Mouse (Mus musculus) ES-Bruce4 (cell line): Measurements from ENCODE around the gene Cisd3. TPM values are rescaled to one million over a fixed set of nuclear protein-coding genes. Genes with fewer than 3 reads are reported as not detected.
A peak's percentile ranks its signal among the peaks of the same experiment; 100 is the strongest.

Source experiments
- H3K27ac ChIP-seq: 2 replicates; pipeline ENCODE4 v1.5.1; 2012; ENCODE audit warnings: low read length, inconsistent platforms; ENCODE audit not compliant: insufficient read depth
- H3K27me3 ChIP-seq: 2 replicates; pipeline ENCODE4 v1.6.1; 2012; ENCODE audit warnings: mild to moderate bottlenecking, low read length, inconsistent platforms; ENCODE audit not compliant: control insufficient read depth, poor library complexity, insufficient read depth, severe bottlenecking
- H3K36me3 ChIP-seq: 2 replicates; pipeline ENCODE4 v1.6.1; 2012; ENCODE audit warnings: inconsistent platforms, mild to moderate bottlenecking, low read length, moderate library complexity; ENCODE audit not compliant: control insufficient read depth, poor library complexity, insufficient read depth, severe bottlenecking
- H3K4me1 ChIP-seq: one replicate; pipeline ENCODE4 v1.8.1; 2011; ENCODE audit warnings: low read length; ENCODE audit not compliant: control insufficient read depth, insufficient read depth
- H3K4me3 ChIP-seq: 2 replicates; pipeline ENCODE4 v1.5.1; 2011; ENCODE audit warnings: low read depth, mild to moderate bottlenecking, low read length
- H3K9ac ChIP-seq: 2 replicates; pipeline ENCODE4 v1.6.1; 2012; ENCODE audit warnings: low read depth, mild to moderate bottlenecking, inconsistent platforms; ENCODE audit not compliant: poor library complexity, severe bottlenecking
- H3K9me3 ChIP-seq: replicated peaks from 2 replicates; pipeline ENCODE4 v1.6.1; 2012; ENCODE audit warnings: mild to moderate bottlenecking, low read length, inconsistent platforms; ENCODE audit not compliant: control insufficient read depth, poor library complexity, insufficient read depth, severe bottlenecking
- CTCF ChIP-seq: IDR thresholded peaks from one replicate; pipeline ENCODE4 v1.8.1; 2011; ENCODE audit warnings: low read depth, low read length
- EP300 ChIP-seq: IDR thresholded peaks from 2 replicates; pipeline ENCODE4 v1.6.1; 2011; ENCODE audit warnings: low read depth, low read length; ENCODE audit not compliant: insufficient read depth
- POLR2A ChIP-seq: IDR thresholded peaks from one replicate; pipeline ENCODE4 v1.8.1; 2011; ENCODE audit warnings: low read length; ENCODE audit not compliant: insufficient read depth
- polyA plus RNA-seq: library from polyadenylated mRNA; stranded (reverse); fragments of >200 nt; gene quantifications from 2 replicates; pipeline ENCODE4 v1.2.4, GENCODE M21; 2011; ENCODE audit warnings: low read depth; ENCODE audit not compliant: missing spikeins, insufficient read depth, insufficient read length

The Cisd3 gene
- polyA plus RNA-seq, 1 experiment = 62.3 TPM

GRCm38 (mm10) chr11:97680430-97680829 is 5.2 kb upstream of the Cisd3 start:
- H3K36me3 ChIP-seq = peaks cover 48% of the 10 kb centered on the region
- 0 out of 2 replicates have a peak overlapping the region, but pooled peaks have one; percentile 31 for H3K27ac ChIP-seq
- no peaks in the 10 kb centered on the region for H3K9me3 ChIP-seq
- peaks cover 15% of the 10 kb centered on the region for H3K4me1 ChIP-seq
- 0 out of 2 replicates have a peak overlapping the region, but pooled peaks have one; percentile 8 for H3K9ac ChIP-seq
- H3K4me3 ChIP-seq = no peak overlapping the region
- TF ChIP-seq POLR2A = no peak
- no peak for TF ChIP-seq EP300
- TF ChIP-seq CTCF = no peak
- H3K27me3 ChIP-seq = no peaks in the 10 kb centered on the region

- H3K27ac ChIP-seq = peak overlapping the region; percentile 81
- H3K4me3 ChIP-seq = no peak overlapping the region
- H3K9me3 ChIP-seq = no peaks in the 10 kb centered on the region
- H3K4me1 ChIP-seq = peaks cover 7% of the 10 kb centered on the region
- no peaks in the 10 kb centered on the region for H3K27me3 ChIP-seq
- TF ChIP-seq POLR2A (no peak), CTCF (no peak), EP300 (no peak)
- H3K9ac ChIP-seq = no peak overlapping the region
- peaks cover 30% of the 10 kb centered on the region for H3K36me3 ChIP-seq
These were observed 3.0 kb upstream of the Cisd3 start for GRCm38 (mm10) chr11:97682504-97683055.

- Histone ChIP-seq H3K4me3 (no peak overlapping the region), H3K4me1 (peaks cover 7% of the 10 kb centered on the region), H3K9ac (0 out of 2 replicates have a peak overlapping the region, but pooled peaks have one; percentile 2), H3K27me3 (no peaks in the 10 kb centered on the region), H3K27ac (peak overlapping the region; percentile 39), H3K36me3 (peaks cover 29% of the 10 kb centered on the region), H3K9me3 (no peaks in the 10 kb centered on the region)
- TF ChIP-seq EP300 (no peak), POLR2A (no peak), CTCF (no peak)
These were observed 1.5 kb upstream of the Cisd3 start for GRCm38 (mm10) chr11:97684063-97684680.

DNA sequence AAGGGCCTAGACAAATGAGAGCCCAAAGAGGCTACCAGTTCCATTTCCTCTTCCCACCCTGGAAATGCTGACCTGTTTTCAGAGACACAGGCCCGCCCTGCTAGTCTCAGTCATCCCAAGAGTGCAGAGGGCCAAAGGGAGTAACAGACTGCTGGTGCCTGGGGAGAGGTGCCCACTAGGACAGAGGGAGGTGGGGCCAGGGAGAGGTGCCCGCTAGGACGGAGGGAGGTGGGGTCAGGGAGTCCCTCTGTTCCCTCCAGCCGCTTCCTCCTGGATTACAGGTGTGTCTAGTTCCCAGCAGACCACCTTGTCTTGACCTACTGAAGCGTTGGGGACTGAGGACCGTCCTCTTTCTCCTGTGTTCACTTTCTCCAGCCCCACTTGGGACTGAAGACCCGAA is 860 bp upstream of the Cisd3 start:
- no peaks in the 10 kb centered on the region for H3K27me3 ChIP-seq
- H3K36me3 ChIP-seq = peaks cover 27% of the 10 kb centered on the region
- no peak overlapping the region for H3K4me3 ChIP-seq

GRCm38 (mm10) chr11:97686322-97686908 is 789 bp downstream of the Cisd3 start:
- Histone ChIP-seq H3K9me3 (no peaks in the 10 kb centered on the region), H3K27ac (peak overlapping the region; percentile 52), H3K27me3 (no peaks in the 10 kb centered on the region), H3K4me3 (peak overlapping the region; percentile 71), H3K9ac (peak overlapping the region; percentile 62), H3K36me3 (peaks cover 22% of the 10 kb centered on the region), H3K4me1 (peaks cover 7% of the 10 kb centered on the region)
- no peak for TF ChIP-seq CTCF
- TF ChIP-seq EP300 = no peak
- TF ChIP-seq POLR2A = no peak

More for the DNA sequence above, 860 bp upstream of the Cisd3 start:
- Histone ChIP-seq H3K4me1 (peaks cover 7% of the 10 kb centered on the region), H3K9me3 (no peaks in the 10 kb centered on the region), H3K27ac (peak overlapping the region; percentile 39), H3K9ac (0 out of 2 replicates have a peak overlapping the region, but pooled peaks have one; percentile 2)
- no peak for TF ChIP-seq EP300
- TF ChIP-seq CTCF = no peak
- no peak for TF ChIP-seq POLR2A

GRCm38 (mm10) chr11:97687061-97687460 is 1.4 kb downstream of the Cisd3 start:
- Histone ChIP-seq H3K4me3 (peak overlapping the region; percentile 71), H3K4me1 (peaks cover 6% of the 10 kb centered on the region), H3K9ac (peak overlapping the region; percentile 62; the same call in 1 of the 2 replicates), H3K36me3 (peaks cover 26% of the 10 kb centered on the region), H3K9me3 (no peaks in the 10 kb centered on the region), H3K27ac (0 out of 2 replicates have a peak overlapping the region, but pooled peaks have one; percentile 2), H3K27me3 (no peaks in the 10 kb centered on the region)
- no peak for TF ChIP-seq EP300
- no peak for TF ChIP-seq CTCF
- no peak for TF ChIP-seq POLR2A
